ENCODE assay signal across 21 mouse cellular contexts in genomic region chr1:137017642-137018041, GRCm38 (mm10). TPM values are rescaled to one million over a fixed set of nuclear protein-coding genes. Genes with fewer than 3 reads are reported as not detected.
DNase-seq lines count a peak whose midpoint lies in the region; ATAC-seq lines count a peak whose summit lies in the region.
"Had no signal": no experiment of that assay in that cellular context is flagged by ENCODE, and none has a peak within 500 bp of the region (broad histone marks: within the 10 kb centered on the region; RNA-seq: fewer than 3 reads in every experiment).

No protein-coding gene starts in this region.

- DNase-seq in heart, postnatal 10 days, result no peak
- no peak for DNase-seq in embryo, embryonic 10.5 days (ENCODE audit: low spot score)
- DNase-seq in adrenal gland, adult 18-20 months (ENCODE audit: low spot score in 2 of 2), result no peak
- DNase-seq in urinary bladder, adult 18-20 months (ENCODE audit: low spot score in 2 of 2), result no peak
- DNase-seq: adrenal gland, adult 2 months; adrenal gland, adult 8-10 months; adrenal gland, postnatal 10 days; adrenal gland, postnatal 14 days; adrenal gland, postnatal 25 days; adrenal gland, postnatal 36 days; B cell, adult 2 months; cerebellum, adult 11 months; cerebellum, adult 11-12 months; cerebellum, adult 18-20 months had no signal

- intact Hi-C loops in heart, postnatal 10 days (cut with DNase I), result no loop called here

- 0 out of 2 replicates have a peak, but pooled peaks have one; percentile 36 for ATAC-seq in common myeloid progenitor, adult 5-6 weeks (replicated peaks; ENCODE audit: low read depth, poor library complexity, severe bottlenecking)
- ATAC-seq in granulocyte monocyte progenitor cell, adult 5-6 weeks (replicated peaks; ENCODE audit: poor library complexity, severe bottlenecking), result peak; percentile 79
- peak; percentile 80 for ATAC-seq in megakaryocyte, adult 5-6 weeks (ENCODE audit: poor library complexity, severe bottlenecking)
- ATAC-seq in megakaryocyte progenitor cell, adult 5-6 weeks (replicated peaks; ENCODE audit: poor library complexity), result peak; percentile 61
- ATAC-seq: activated CD4-positive, CD25-positive, alpha-beta regulatory T cell, adult 4 months; CD4-positive, CD25-positive, alpha-beta regulatory T cell, adult 4 months; Patski had no signal

RNA-seq across cellular contexts. Expression of gene Nr5a2, which starts 57.4 kb away (rescaled TPM):
- total RNA-seq in common myeloid progenitor, adult 5-6 weeks (2017), result not detected in 2 replicates
- total RNA-seq in granulocyte monocyte progenitor cell, adult 5-6 weeks (2014; fragmentation: Nextera tagmentation), result not detected in 2 replicates
- total RNA-seq in granulocyte monocyte progenitor cell, adult 5-6 weeks (2017), result not detected in 2 replicates
- total RNA-seq in megakaryocyte, adult 5-6 weeks (2015), result not detected in 2 replicates
- not detected in 2 replicates for total RNA-seq in megakaryocyte, adult 5-6 weeks (2017)
- total RNA-seq in megakaryocyte progenitor cell, adult 5-6 weeks (2015), result not detected in 2 replicates
- not detected in 2 replicates for total RNA-seq in megakaryocyte progenitor cell, adult 5-6 weeks (2017)
- 1 to 10 TPM; 3.3 to 4.4 TPM for total RNA-seq in heart, postnatal 10 days (2021)
- total RNA-seq in adrenal gland, adult 18-20 months (2021), result 1 to 10 TPM; 1.2 to 1.3 TPM
